Mouse (Mus musculus) bone marrow, adult 2 months (tissue): ENCODE data around the gene Nenf.

ENCODE experiments used
- CTCF ChIP-seq: fragments of 200-500 bp; IDR thresholded peaks from 2 replicates; pipeline ENCODE4 v1.5.1; 2011; ENCODE audit warnings: low read length, control low read depth; ENCODE audit not compliant: control insufficient read depth, insufficient read depth
- POLR2A ChIP-seq: fragments of 200-500 bp; IDR thresholded peaks from 2 replicates; pipeline ENCODE4 v1.6.1; 2011; ENCODE audit warnings: low read depth, mild to moderate bottlenecking, control low read depth, low read length, borderline replicate concordance; ENCODE audit not compliant: control insufficient read depth

DNA sequence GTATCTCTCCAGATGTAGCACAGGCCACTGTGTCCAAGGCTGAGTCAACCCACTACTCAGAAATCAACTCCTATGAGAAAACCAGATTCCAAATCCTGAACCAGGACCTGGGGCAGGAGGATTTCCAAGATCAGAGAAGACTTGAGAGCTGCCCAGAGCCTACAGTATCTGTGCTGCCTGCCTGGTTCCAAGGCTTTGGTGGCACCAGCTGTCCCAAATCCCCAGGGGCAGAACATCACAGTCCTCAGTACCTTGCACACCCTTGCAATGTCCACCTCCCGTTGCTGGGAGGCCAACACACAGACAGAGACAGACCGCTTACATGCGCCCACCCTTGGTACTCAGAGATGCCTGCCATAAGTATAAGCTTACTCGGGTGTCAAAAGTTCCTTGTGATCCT lies 19.7 kb downstream of the Nenf start:
- TF ChIP-seq POLR2A = no peak
- TF ChIP-seq CTCF = no peak
